Mouse (Mus musculus) liver, embryonic 18 days (tissue): ENCODE results near the gene Rap2c. TPM values are rescaled to one million over a fixed set of nuclear protein-coding genes. Genes with fewer than 3 reads are reported as not detected.

Experiments used
- polyA plus RNA-seq: library from polyadenylated mRNA; depleted of rRNA; stranded (reverse); fragments of >200 nt; gene quantifications from 2 replicates; pipeline ENCODE4 v1.2.3, GENCODE M21; 2012; rRNA removed

Rap2c gene
- 10.3 and 10.4 TPM in 2 replicates for polyA plus RNA-seq

GRCm38 (mm10) chrX:51017851-51018785 is at the start of gene Rap2c:
Gene Rap2c (minus strand): TSS chrX:51018018.

Other genes with a start within 250 kb of the Rap2c start
- 6.5 and 7.0 TPM in 2 replicates for gene Stk26, start 177.0 kb downstream of the Rap2c start, polyA plus RNA-seq
- gene Frmd7, start 75.3 kb downstream of the Rap2c start, polyA plus RNA-seq = 0.03 TPM in 1 of 2 replicates, not detected in the other
- gene Mbnl3, start 188.5 kb upstream of the Rap2c start, polyA plus RNA-seq = 1.6 TPM in 2 replicates